Mouse (Mus musculus): ENCODE results near the gene Gm5415. TPM values are rescaled to one million over a fixed set of nuclear protein-coding genes. Genes with fewer than 3 reads are reported as not detected.
"Not testable (repeated sequence)": the region's sequence is repeated elsewhere in the genome, so short reads cannot be mapped to it uniquely, and the experiment has no call there.

Gene Gm5415
- total RNA-seq (2015) (not detected in 2 replicates), total RNA-seq (2017) (not detected in 2 replicates)

DNA sequence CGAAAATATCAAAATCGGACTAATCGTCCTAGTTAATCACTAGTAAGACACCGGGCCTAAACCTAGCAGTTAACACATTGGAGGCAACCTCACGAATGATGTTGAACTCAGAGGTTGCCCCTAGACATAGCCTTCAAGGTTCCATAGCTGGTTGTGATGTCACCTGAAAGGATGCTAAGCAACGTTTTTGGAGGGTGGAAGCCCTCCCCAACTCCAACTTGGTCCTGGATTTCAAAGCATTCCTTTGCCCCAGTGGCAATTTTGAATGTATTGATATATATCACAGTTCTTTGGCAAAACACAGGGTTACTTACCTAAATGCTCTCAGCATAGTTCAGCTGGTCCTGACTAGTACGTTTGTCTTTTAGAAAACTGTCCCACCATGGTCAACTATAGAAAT is at the start of gene Gm5415:
Gm5415 (minus strand) TSS at position 101 of the 400 bp plus-strand sequence.
- not testable (repeated sequence) for ATAC-seq (ENCODE audit: poor library complexity, severe bottlenecking)

DNA sequence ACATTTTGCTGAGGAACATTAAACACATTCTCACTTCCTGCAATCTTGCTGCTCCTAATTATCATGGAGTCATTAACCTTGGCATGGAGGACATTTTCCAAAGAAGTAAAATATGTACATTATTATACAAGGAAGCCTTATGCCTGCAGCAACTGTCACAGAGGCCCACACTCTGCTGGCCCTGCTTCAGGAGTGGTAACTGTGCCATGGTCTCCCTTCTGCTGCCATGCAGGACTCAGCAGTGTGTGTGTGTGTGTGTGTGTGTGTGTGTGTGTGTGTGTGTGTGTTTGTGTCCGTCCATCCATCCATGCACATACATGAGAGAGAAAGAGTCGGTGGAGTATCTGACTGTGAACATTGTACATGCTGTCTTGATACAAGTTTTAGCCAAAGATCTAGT is 21.8 kb upstream of the Gm5415 start:
- ATAC-seq (ENCODE audit: poor library complexity, severe bottlenecking), result no peak

DNA sequence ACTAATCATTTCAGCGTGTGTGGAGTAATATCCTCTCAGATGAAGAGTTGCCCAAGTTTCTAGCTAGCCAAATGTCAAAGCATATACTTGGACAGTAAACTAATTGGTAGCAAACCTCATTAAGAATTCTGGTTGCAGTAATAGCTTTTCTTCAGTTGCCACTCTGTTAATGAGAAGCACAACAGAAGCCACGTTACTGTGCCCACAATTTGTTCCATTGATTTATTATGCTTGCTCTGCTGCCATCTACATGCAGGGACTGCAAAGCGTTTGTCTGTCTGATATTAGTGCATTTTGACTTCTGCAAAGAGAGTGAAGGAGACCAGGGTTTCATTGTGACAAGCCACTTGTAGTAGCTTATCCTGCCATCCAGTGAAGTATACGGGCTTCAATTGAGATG is 6.8 kb upstream of the Gm5415 start:
- no peak for ATAC-seq (ENCODE audit: poor library complexity, severe bottlenecking)

DNA sequence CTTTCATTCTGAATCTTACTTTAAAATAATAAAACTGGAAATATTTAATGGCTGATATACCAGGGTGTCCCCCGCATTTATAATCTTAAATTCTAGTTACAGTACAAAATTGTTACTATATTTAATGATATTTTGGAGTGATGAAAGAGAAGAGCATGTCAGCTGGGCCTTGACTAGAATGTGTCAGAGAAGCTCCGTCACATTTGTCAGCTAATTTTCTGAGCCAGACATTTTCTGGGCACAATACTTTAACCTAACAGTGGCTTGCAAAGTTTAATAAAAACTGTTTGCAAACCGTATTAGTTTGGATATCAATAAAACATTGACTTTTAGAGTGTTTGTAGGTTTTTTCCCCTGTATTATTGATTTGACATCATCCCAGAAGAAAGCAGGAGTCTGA is 6.4 kb upstream of the Gm5415 start:
- ATAC-seq (ENCODE audit: poor library complexity, severe bottlenecking), result no peak

DNA sequence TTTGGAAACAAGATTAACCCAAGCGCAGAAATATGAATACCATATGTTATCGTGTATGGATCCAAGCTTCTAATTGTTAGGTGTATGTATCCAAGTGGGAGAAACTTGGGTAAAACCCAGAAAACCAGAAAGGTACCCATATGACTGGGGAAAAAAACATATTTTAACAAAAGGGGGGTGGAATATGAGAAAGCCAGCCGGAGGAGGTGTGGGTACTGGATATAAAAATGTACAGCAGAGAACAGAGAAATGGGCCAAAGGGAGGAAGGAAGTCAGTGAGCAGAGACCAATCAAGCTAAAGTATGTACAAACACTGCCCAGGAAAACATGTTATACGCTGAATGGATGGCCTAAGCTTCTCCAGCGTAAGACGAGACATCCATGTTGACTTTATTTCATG is 43.7 kb downstream of the Gm5415 start:
- ATAC-seq (ENCODE audit: poor library complexity, severe bottlenecking), result no peak

Measured in megakaryocyte, adult 5-6 weeks (primary cell).